Mouse (Mus musculus): ENCODE results near the gene Chchd6. TPM values are rescaled to one million over a fixed set of nuclear protein-coding genes. Genes with fewer than 3 reads are reported as not detected.

Chchd6 gene
- total RNA-seq, 2 experiments from 2014 or later = 2.7 to 3.3 TPM

DNA sequence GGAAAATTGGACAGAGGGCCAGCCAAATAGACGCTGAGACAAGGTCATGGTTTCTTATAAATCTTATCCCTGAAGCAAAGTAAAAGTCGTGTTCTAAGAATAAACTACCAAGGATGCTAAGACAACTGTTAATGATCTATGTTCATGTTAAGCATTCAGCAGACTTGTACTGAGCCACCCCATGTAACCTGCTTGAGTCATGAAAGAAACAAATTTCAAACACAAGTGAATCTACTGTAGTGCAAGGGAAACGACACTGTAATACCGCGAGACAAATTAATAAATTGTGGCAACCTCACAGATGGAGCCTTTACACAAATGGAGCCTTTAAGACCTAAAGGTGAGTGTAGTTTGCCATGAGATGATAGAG is 310 bp upstream of the Chchd6 start:
- intact Hi-C loops (cut with DNase I; ENCODE audit: low total_unique reads) = no loop called here
- no peak for DNase-seq

DNA sequence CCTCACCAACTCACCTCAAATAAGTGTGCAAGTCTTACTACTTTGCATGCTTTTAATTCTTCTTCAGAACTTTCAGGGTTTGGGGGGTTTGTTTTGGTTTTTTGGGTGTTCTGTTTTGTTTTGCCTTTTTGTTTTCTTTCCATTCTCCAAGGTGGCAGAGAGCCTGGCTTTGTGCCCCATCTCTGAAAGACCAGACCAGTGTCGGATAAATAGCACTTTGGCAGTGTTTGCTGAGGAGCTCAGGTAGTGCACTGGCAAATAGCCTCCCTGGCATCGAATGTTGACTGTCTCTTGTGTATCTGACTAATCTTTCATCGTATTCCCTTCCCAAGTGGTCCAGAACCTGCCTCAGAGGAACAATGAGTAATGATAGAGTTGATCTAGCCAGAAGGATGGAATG is 3.4 kb downstream of the Chchd6 start:
- intact Hi-C loops (cut with DNase I; ENCODE audit: low total_unique reads) = no loop called here
- DNase-seq = no peak

DNA sequence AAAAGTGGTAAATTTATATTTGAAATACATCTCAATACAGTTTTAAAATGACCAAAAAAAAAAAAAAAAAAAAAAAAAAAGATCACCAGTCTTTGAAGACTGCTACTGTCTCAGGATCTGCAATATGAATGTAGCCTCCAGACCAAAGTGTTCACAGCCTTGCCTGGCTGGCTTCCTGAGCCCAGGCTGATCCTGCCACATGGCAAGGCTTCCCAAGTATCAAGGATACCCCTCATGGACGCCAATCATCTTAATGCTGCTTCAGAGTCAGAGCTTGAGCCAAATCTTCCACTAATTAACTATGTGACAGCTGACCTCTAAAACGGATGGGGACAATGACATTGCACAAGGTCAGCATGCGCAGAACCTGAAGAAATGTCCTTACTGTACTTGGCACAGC is 3.9 kb downstream of the Chchd6 start:
- intact Hi-C loops (cut with DNase I; ENCODE audit: low total_unique reads) = no loop called here
- no peak for DNase-seq

DNA sequence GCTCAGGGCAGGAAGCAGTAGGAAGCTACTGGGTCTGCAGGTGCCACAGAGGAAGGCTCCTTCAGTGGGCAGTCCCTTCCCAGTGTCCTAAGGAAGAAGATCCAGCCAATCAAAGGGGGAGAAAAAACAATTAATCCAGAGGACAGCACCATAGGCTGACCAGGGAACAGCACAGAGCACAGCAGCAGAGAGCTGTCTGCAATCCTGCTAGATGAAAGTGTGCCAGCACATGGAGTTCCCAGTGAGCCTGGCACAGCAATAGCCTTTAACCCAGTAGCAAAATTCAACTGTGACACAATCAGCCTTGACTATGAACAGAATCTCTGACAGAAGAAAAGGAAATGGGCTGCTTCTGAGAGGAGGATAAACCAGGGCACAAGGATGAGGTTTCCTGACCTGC is 9.8 kb downstream of the Chchd6 start:
- no peak for DNase-seq
- intact Hi-C loops (cut with DNase I; ENCODE audit: low total_unique reads) = no loop called here

DNA sequence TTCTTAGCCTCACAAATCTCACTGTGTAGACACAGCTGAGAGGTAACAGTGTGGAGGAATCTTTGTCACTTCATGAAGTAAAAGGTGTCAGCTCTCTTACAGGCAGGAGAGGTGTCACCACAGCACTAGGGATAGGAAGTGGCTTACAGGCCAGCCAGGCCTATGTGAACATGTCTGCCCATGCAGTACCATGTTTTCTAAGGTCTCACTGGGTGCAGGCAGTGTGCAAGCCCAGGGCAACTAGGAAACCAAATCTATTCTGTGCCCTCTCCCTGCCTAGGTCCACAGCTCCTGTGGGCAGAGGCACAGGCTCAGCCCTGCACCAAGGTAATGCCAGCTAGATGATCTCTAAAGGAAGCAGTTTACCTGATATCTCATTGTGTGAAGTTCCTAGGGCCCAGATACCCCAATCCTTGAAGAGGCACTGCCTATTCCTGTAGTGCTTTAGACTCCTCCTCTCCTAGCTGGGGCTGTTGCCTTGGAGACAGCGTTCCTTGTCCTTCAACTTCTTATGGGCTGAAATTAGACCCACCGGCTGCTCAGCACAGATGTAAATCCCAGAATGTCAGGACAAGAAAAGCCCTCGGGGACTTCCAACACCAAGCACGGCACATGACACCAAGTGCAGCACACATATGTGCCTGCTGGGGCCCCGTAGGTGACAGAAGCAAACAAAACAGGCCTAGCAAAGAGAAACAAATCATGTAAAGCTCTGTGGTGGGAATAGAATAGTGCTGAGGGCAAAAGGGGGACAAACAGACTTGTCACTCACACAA is 10.6 kb downstream of the Chchd6 start:
- intact Hi-C loops (cut with DNase I; ENCODE audit: low total_unique reads) = no loop called here

DNA sequence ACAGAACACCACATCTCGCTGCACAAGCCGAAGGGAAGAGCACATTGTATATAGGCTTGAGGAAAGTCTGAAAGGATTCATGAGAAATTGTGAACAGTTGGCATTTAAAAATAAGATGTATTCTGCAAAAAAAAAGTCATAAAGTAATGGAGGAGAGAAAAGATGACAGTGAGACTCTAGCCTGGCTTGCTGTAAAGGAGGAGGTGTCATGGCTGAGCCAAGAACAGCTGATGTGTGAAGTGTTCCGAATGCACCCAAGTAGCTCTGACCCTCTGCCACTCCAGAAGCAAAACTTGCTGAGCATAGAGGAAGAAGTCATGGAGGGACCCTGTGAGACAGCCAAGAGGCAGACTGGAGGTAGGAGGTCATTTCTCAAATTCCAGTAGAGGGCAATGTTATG is 12.3 kb downstream of the Chchd6 start:
- no peak for DNase-seq
- intact Hi-C loops (cut with DNase I; ENCODE audit: low total_unique reads) = no loop called here

More for the DNA sequence above, 10.6 kb downstream of the Chchd6 start:
- no peak for DNase-seq

DNA sequence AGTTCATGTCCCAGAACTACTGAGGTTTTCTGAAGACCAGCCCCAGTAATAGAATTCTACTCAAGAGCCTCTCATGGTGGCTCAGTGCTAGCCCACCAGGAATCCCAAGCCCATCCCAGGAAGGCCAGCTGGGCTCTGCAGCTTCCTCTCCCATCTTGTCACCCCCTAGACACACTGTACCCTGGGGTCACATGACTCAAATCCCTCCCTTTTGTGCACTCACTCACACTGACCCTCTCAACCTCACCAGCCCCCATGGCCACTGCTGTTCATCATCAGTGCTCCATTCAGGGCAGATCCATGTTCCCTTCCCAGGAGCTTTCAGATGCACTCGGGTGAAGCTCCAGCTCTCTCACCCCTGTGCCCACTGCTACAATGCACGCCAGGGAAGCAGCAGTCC is 20.8 kb downstream of the Chchd6 start:
- intact Hi-C loops (cut with DNase I; ENCODE audit: low total_unique reads) = no loop called here
- no peak for DNase-seq

DNA sequence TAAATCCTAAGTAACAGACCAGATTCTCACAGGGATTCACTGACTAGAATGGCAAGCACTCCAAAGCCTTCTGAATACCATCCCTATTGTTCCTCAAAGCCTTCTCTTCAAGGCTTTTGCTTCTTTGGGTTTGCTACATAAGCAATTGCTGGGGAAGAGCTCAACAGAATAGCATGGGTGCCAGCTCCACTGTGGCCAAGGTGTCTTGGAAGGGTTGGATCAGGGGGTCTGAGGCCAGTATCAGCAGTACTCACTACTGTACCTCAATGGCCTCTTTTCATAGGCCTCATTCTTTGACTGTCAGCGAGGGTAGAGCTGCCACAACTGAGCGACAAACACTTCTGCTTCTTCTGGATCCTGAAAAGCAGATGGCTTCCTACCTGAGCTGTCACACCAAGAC is 21.7 kb downstream of the Chchd6 start:
- intact Hi-C loops (cut with DNase I; ENCODE audit: low total_unique reads) = no loop called here
- DNase-seq = no peak

DNA sequence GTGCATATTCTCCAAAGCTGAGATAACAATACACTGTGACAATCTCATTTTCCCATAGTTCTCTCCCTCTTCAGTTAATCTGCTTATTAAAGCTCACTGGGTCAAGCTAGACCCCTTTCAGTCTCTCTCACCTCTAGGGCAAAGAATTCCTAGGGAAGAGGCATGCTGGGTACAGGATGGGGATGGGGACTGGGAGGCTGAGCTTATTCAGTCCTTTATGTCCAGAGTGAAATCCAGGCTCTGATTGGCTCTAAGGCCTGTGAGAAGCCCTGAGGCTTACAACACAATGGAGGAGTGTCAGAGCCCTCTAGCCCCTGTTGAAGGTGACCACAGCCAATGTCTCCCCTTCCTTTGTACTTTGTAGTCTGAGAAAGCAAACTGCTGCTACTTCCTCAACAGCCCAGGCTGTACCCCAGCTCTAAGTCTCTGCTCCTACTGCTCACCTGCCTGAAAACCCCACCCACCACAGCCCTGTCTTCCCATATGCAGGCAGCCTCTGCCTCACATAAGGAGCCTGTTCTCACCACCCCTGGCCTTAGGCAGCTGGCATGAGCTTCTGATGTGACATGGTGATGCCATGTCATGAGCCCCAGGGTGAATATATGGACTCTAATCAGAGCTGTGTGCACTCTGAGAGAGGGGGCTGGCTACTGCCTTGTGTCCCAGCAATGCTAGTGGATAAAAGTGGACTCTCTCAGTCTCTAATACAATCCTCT is 22.4 kb downstream of the Chchd6 start:
- DNase-seq = no peak

DNA sequence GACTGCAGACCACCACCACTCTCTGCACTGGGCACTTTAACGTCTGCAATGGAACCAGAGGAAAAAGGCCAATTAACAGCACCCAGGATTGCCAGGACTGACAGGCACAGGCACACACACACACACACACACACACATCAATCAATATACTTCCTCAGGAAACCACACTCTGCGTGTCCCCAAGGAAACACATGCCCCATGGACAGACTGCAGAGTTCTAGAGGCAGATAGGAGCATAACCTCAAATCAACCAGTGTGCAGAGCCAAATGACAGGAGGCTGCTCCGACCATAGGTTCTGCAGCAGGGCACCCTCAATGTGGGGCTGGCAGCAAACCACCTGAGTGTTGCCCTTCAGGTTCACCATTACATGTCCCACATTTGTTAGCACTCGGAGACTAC is 26.1 kb downstream of the Chchd6 start:
- intact Hi-C loops (cut with DNase I; ENCODE audit: low total_unique reads) = no loop called here
- no peak for DNase-seq

More for the DNA sequence above, 22.4 kb downstream of the Chchd6 start:
- intact Hi-C loops (cut with DNase I; ENCODE audit: low total_unique reads) = no loop called here

DNA sequence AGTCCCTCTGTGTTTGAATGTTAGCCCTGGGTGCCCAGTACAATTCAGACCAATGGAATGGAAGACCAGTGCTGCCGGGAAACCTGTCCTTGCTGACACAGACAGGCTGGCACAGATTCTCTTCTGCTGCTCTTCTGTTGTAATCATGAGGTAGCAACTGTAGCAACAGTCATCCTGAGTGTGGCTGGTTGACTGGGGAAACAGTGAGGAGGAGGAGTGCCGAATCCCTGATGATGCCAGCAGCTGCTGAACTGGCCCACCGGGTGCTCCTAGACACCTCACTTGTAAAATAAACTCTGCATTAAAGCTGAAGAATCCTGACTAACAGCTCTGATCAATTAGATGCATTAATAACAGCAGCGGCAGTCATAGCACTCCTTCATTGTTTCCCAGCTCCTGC is 28.7 kb downstream of the Chchd6 start:
- no peak for DNase-seq
- intact Hi-C loops (cut with DNase I; ENCODE audit: low total_unique reads) = no loop called here

DNA sequence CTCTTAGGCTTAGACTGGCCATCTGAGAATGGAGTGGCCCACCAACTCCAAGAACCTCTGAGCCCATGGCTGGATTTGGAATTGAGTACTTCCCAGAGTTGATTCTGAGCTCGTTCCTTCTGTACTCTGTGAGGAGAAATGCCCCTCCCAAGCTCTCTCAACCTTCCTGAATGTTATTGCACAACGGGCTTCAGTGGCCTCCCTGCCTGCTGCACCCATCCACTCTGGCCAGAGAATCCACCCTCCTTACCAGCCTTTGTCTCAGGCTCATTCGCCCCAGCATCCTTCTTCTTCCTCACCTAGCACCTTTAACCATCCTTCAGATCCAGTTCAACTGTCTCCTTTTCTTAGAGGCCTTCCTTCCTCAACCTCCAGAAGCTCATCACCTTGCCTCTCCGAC is 32.1 kb downstream of the Chchd6 start:
- DNase-seq = no peak
- intact Hi-C loops (cut with DNase I; ENCODE audit: low total_unique reads) = no loop called here

DNA sequence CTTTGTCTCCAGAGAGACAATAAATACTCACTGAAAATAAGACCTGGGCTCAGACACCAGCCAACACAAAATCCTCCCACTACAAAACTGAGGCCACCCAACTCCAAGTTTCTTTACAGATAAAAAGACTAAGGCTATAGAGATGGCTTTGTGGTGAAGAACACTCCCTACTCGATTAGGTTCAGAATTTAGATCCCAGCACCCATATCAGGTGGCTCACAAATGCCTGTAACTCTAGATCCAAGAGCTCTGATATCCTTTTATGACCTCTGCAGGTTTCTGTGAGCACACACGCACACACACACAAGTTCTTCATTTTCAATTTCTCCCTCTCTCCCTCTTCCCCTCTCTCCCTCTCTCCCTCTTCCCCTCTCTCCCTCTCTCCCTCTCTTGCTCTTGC is 34.6 kb downstream of the Chchd6 start:
- no peak for DNase-seq
- intact Hi-C loops (cut with DNase I; ENCODE audit: low total_unique reads) = no loop called here

DNA sequence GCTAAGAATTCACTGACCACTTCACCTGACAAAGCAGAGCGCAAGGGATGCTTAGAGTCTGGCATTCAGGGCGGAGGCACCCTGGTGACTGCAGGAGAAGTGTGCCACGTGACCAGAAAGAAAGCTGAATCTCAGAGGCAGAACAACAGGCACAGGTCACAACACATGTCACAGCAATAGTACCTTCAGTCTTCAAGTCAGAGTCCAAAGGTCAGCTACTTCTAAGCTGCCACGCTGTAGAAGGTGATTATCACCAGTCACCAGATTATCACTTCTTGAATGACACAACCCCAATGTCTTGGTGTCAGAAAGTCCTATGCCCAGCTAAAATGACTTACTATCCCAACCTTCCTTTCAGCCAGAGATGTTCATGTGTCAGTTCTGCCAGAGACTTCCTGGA is 37.8 kb downstream of the Chchd6 start:
- intact Hi-C loops (cut with DNase I; ENCODE audit: low total_unique reads) = loop anchor here (5.0 to 10.0 kb wide), 2 partner anchors 293 to 625 kb away; no protein-coding TSS in a partner anchor

DNA sequence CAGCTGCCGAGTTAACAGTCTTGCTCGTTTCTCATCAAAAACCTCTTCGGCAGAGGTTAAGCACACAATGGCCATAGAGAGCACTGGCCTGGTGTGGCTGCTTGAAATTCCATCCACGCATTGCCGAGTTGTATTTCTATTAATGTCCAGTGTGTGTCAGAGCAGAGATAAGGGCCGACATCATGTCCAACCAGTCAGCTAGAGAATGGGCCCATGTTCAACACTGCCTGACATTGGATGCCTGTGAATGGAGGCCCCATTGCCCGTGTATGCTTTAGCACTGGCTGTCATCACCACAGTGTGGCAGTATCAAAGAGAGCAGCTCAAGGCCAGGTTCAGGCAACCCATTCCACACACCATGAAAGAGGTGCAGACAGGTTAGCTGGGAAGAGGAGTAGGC is 38.9 kb downstream of the Chchd6 start:
- intact Hi-C loops (cut with DNase I; ENCODE audit: low total_unique reads) = loop anchor here (5.0 to 10.0 kb wide), 2 partner anchors 292 to 624 kb away; no protein-coding TSS in a partner anchor
- no peak for DNase-seq

More for the DNA sequence above, 37.8 kb downstream of the Chchd6 start:
- no peak for DNase-seq

DNA sequence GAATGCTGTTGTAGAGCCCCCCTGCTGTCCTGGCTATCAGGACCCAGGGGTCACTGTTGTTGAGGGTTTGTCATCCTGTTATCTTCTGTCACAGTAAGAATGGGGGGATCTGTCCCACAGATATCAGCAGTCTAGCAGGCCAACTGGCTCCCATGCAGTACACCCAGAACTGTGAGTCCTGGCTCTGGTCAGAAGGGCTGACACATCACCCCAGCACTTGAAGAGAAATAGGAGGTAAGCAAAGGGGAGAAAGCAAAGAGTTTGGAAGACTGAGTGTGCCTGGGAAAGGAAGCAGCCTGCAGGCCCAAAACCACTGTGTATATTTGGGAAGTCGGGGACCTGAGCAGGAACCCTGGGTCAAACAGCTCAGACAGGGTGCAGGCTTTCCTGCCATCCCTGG is 39.5 kb downstream of the Chchd6 start:
- intact Hi-C loops (cut with DNase I; ENCODE audit: low total_unique reads) = loop anchor here (5.0 to 10.0 kb wide), 2 partner anchors 291 to 624 kb away; no protein-coding TSS in a partner anchor
- no peak for DNase-seq

DNA sequence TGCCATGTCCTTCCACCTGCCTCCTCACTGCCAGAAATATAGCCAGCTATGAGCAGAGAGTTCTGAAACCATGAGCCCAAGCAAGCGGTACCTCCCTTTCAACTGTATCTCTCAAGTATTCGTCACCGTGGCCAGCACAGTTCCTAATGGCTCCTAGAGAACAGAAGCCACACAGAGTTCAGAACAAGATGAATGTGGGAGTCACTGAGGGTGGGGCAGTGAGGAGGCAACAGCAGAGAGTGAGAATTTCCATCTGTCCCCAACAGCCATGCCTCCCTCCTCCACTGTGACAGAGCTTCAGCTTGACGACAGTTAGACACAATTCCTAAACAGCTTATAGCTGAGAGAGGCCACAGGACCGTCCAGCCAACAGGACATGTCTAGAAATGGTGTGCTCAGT is 41.4 kb downstream of the Chchd6 start:
- intact Hi-C loops (cut with DNase I; ENCODE audit: low total_unique reads) = loop anchor here (10.0 kb wide), 1 partner anchor 289 kb away; no protein-coding TSS in a partner anchor
- no peak for DNase-seq

DNA sequence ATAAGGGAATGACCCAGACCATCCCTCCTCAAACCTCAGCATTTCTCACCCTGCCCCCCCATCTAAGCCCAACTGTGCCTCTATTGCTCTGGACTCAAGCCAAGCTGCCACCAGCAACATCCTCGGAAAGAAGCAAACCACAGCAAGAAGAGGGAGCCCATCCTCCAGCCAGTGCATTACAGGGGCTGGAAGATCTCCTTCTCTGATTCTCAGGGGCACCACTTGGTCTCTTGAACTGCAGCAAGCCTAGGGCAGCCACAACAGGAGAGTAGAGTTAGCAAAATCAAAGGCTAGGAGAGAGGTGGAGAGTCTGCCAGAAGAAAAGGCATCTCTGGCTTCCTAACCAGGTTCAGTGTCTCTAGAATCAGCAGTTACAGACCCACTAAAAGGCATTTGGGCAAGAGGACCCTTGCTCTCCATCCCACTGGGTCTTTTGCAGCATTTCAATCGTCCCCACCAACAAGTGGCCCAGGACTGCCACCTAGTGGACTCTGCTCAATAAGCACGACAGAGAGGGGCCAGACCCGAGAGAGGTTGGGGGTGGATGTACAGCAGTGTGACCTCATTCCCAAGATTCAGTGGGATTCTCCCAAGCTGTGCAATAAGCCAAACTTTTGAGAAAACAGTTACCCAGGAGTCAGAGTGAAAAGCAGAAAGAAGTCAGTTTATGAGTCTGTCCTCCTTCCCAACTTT is 42.3 kb downstream of the Chchd6 start:
- intact Hi-C loops (cut with DNase I; ENCODE audit: low total_unique reads) = loop anchor here (2.0 to 10.0 kb wide), 2 partner anchors 190 to 288 kb away; partner anchors contain the start of gene Plxna1
- DNase-seq = peak; percentile 80

DNA sequence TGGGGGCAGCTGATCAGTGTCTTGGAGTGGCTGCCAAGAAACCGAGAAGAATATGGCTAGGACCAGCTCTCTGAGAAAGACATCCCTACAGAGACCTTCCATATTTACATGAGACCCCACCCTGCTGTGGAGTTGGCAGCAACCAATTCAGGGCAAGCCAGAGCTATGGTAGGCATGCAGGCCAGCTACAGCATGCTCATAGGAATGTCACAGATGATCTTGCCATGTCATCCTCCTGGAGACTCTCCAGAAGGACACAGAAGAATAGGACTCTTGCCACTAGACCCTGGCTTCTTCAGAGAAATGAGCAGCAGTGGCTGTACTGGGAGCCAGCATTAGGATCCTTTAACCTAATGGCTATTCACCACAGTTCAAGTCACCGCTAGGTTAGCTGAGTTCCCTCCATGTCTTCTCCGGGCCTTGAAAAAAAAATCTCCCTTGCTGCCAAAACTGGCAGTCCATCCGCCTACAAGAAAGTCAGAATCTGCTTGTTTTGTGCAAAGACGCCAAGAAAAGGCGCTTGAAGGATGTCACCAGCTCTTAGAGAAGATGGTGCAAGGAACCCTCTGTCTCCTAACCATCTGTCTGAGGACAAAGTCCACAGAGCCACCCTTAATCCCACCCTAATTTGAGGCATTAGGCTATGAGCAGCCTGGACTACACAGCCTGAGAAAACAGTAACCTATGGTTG is 43.0 kb downstream of the Chchd6 start:
- intact Hi-C loops (cut with DNase I; ENCODE audit: low total_unique reads) = loop anchor here (2.0 to 10.0 kb wide), 2 partner anchors 190 to 288 kb away; partner anchors contain the start of gene Plxna1
- no peak for DNase-seq

DNA sequence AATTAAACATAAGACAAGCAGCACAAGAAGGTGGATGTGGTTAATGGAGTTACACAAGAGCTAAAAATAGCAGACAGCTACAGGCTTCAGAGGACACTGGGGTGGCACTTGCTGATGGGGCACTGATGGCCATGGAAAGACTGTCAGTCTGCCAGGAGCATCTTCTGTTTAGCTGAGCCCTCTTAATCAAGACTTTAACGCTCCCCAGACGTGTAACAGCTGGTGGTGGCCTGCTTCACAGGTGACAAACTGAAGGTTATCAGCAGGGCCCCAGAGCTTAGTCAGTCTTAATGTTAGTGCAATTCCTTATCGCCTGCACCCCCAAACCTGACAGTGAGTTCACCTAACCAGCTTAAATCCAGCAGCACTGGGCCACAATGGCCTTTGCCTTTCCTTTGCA is 46.3 kb downstream of the Chchd6 start:
- no peak for DNase-seq
- intact Hi-C loops (cut with DNase I; ENCODE audit: low total_unique reads) = no loop called here
